In genomic region chr10:67058297-67058696, GRCm38 (mm10) we compare ENCODE assay signal across 9 mouse cellular contexts. TPM values are rescaled to one million over a fixed set of nuclear protein-coding genes. Genes with fewer than 3 reads are reported as not detected.
DNase-seq lines count a peak whose midpoint lies in the region; ATAC-seq lines count a peak whose summit lies in the region.
"Had no signal": no experiment of that assay in that cellular context is flagged by ENCODE, and none has a peak within 500 bp of the region (broad histone marks: within the 10 kb centered on the region; RNA-seq: fewer than 3 reads in every experiment).

No protein-coding gene starts in this region.

- 64% methylated on average over 7 of the region's 7 CpGs for WGBS in kidney, embryonic 15.5 days
- WGBS in neural tube, embryonic 14.5 days: 62% methylated on average over 7 of the region's 7 CpGs

- H3K9ac ChIP-seq in kidney, embryonic 15.5 days: no peak overlapping the region
- no peak overlapping the region for H3K9ac ChIP-seq in neural tube, embryonic 14.5 days (replicated peaks; ENCODE audit: low read depth, low read length)
- H3K9ac ChIP-seq: liver, embryonic 15.5 days had no signal

- intact Hi-C loops in heart, postnatal 14 days (cut with DNase I): loop anchor here (5.0 kb wide), 2 partner anchors 56 to 129 kb away; no protein-coding TSS in a partner anchor

- peaks cover 49% of the 10 kb centered on the region for H3K4me1 ChIP-seq in kidney, embryonic 15.5 days
- H3K4me1 ChIP-seq in neural tube, embryonic 14.5 days (ENCODE audit: control insufficient read depth, insufficient read depth, low read length): peaks cover 25% of the 10 kb centered on the region; the same call in 1 of the 2 replicates

- no peak overlapping the region; the same call in 1 of the 2 replicates for H3K27ac ChIP-seq in kidney, embryonic 15.5 days
- peak overlapping the region; percentile 68 for H3K27ac ChIP-seq in neural tube, embryonic 14.5 days (ENCODE audit: low read depth, low read length)
- H3K27ac ChIP-seq: liver, embryonic 15.5 days had no signal

- no peak overlapping the region for H3K4me2 ChIP-seq in kidney, embryonic 15.5 days
- H3K4me2 ChIP-seq in neural tube, embryonic 14.5 days (ENCODE audit: low read depth, low read length): no peak overlapping the region
- H3K4me2 ChIP-seq: liver, embryonic 15.5 days had no signal

- DNase-seq in kidney, adult 11 months: peak; percentile 78
- peak; percentile 76 for DNase-seq in adipocyte (ENCODE audit: low spot score)
- DNase-seq in cerebellum, postnatal 36 days: peak; percentile 80 to 83
- peak; percentile 65 to 77 for DNase-seq in heart, postnatal 14 days
- no peak for DNase-seq in natural killer cell, adult 2 months (ENCODE audit: low spot score in 2 of 2)
- no peak for DNase-seq in ovary, postnatal 10 days (ENCODE audit: low spot score)

- H3K36me3 ChIP-seq in kidney, embryonic 15.5 days: no peaks in the 10 kb centered on the region
- no peaks in the 10 kb centered on the region for H3K36me3 ChIP-seq in neural tube, embryonic 14.5 days (ENCODE audit: control insufficient read depth, insufficient read depth, low read length)
- H3K36me3 ChIP-seq: liver, embryonic 15.5 days had no signal

- no peaks in the 10 kb centered on the region for H3K9me3 ChIP-seq in kidney, embryonic 15.5 days (replicated peaks)
- H3K9me3 ChIP-seq in neural tube, embryonic 14.5 days (ENCODE audit: control insufficient read depth, low read length): no peaks in the 10 kb centered on the region
- H3K9me3 ChIP-seq: liver, embryonic 15.5 days had no signal

- no peak overlapping the region for H3K4me3 ChIP-seq in kidney, embryonic 15.5 days (replicated peaks)
- H3K4me3 ChIP-seq in neural tube, embryonic 14.5 days (ENCODE audit: low read depth, low read length): no peak overlapping the region
- H3K4me3 ChIP-seq: liver, embryonic 15.5 days had no signal

- no peaks in the 10 kb centered on the region for H3K27me3 ChIP-seq in kidney, embryonic 15.5 days
- H3K27me3 ChIP-seq in neural tube, embryonic 14.5 days (ENCODE audit: control insufficient read depth, insufficient read depth, low read length): no peaks in the 10 kb centered on the region
- H3K27me3 ChIP-seq: liver, embryonic 15.5 days had no signal

- ATAC-seq in kidney, embryonic 15.5 days (replicated peaks; ENCODE audit: low FRiP score): no peak
- 0 out of 2 replicates have a peak, but pooled peaks have one; percentile 15 for ATAC-seq in neural tube, embryonic 14.5 days (ENCODE audit: low read depth)

RNA-seq across cellular contexts. Expression of gene Jmjd1c, which starts 37.6 kb away (rescaled TPM):
- polyA plus RNA-seq in kidney, embryonic 15.5 days (2015; fragmentation: Nextera tagmentation; extraction: Ambion mirVana): 38.0 and 42.6 TPM in 2 replicates
- 10 to 100 TPM; 46.4 to 46.8 TPM for total RNA-seq in heart, postnatal 14 days (2021)
- 62.3 and 67.0 TPM in 2 replicates for polyA plus RNA-seq in neural tube, embryonic 14.5 days (2014; fragmentation: Nextera tagmentation; extraction: Ambion mirVana)

RNA-seq across cellular contexts. Expression of gene Reep3, which starts 38.4 kb away (rescaled TPM):
- polyA plus RNA-seq in kidney, embryonic 15.5 days (2015; fragmentation: Nextera tagmentation; extraction: Ambion mirVana): 47.0 and 49.1 TPM in 2 replicates
- 10 to 100 TPM; 28.4 to 31.5 TPM for total RNA-seq in heart, postnatal 14 days (2021)
- polyA plus RNA-seq in neural tube, embryonic 14.5 days (2014; fragmentation: Nextera tagmentation; extraction: Ambion mirVana): 37.7 and 48.7 TPM in 2 replicates

Comparison
In these comparisons a context has a peak if more than half of its experiments do, and no peak if none do; other contexts are left out.
1. DNase-seq: peak in kidney, adult 11 months (single experiment), adipocyte (single experiment), cerebellum, postnatal 36 days (2 of 2) and heart, postnatal 14 days (2 of 2); none in natural killer cell, adult 2 months (0 of 2) and ovary, postnatal 10 days (single experiment).